ENCODE assay signal across 23 mouse cellular contexts in the genomic region with DNA sequence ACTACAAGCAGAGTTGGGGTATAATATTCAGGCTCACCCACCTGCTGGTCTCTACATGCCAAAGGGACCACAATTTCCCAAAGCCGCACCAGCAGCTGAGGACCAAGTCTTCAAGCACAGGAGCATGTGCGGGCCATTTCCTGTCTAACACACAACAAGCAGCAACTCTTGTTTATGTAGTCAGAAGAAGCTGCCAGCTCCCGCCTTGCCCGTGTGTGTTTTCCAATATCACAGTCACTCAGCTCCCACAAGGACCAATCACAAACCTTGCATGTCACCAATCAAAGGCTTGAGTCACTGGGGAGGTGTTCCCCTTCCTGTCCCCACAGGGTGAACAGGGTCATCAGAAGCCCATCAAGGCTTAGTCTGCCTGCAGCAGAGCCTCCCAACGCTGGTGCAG. TPM values are rescaled to one million over a fixed set of nuclear protein-coding genes. Genes with fewer than 3 reads are reported as not detected.
DNase-seq lines count a peak whose midpoint lies in the region; ATAC-seq and TF ChIP-seq lines count a peak whose summit lies in the region.
"Had no signal": no experiment of that assay in that cellular context is flagged by ENCODE, and none has a peak within 500 bp of the region (broad histone marks: within the 10 kb centered on the region; RNA-seq: fewer than 3 reads in every experiment).

No protein-coding gene starts in this region.

- H3K9ac ChIP-seq in lung, embryonic 14.5 days: no peak overlapping the region
- H3K9ac ChIP-seq in kidney, embryonic 14.5 days (ENCODE audit: low read depth, low read length): no peak overlapping the region
- H3K9ac ChIP-seq: embryonic facial prominence, embryonic 13.5 days; embryonic facial prominence, embryonic 15.5 days; forebrain, embryonic 12.5 days had no signal

- ATAC-seq in lung, embryonic 14.5 days (ENCODE audit: insufficient read depth): no peak
- no peak for ATAC-seq in kidney, embryonic 14.5 days (ENCODE audit: low FRiP score, low TSS enrichment)
- ATAC-seq: forebrain, embryonic 14.5 days; forebrain, embryonic 16.5 days had no signal

- H3K4me3 ChIP-seq in lung, embryonic 14.5 days (ENCODE audit: low read depth, low read length): no peak overlapping the region
- H3K4me3 ChIP-seq in lung, adult 2 months (replicated peaks; ENCODE audit: extremely low read depth, low read depth, low read length): no peak overlapping the region
- H3K4me3 ChIP-seq in kidney, embryonic 14.5 days (ENCODE audit: low read length): no peak overlapping the region
- H3K4me3 ChIP-seq: embryonic facial prominence, embryonic 13.5 days; embryonic facial prominence, embryonic 15.5 days; erythroblast, embryonic 14.5 days; forebrain, embryonic 10.5 days; forebrain, embryonic 12.5 days had no signal

- H3K4me2 ChIP-seq in lung, embryonic 14.5 days: no peak overlapping the region
- no peak overlapping the region for H3K4me2 ChIP-seq in kidney, embryonic 14.5 days (replicated peaks; ENCODE audit: low read depth, low read length)
- H3K4me2 ChIP-seq: embryonic facial prominence, embryonic 13.5 days; embryonic facial prominence, embryonic 15.5 days; forebrain, embryonic 12.5 days had no signal

- peak; percentile 24 for DNase-seq in lung, embryonic 14.5 days
- DNase-seq in lung, postnatal 14 days: no peak
- peak; percentile 23 to 55 for DNase-seq in lung, postnatal 4 days
- no peak for DNase-seq in lung, adult 2 months
- DNase-seq in 416B (ENCODE audit: low read depth): peak; percentile 8
- DNase-seq: adrenal gland, adult 2 months; adrenal gland, postnatal 10 days; adrenal gland, postnatal 25 days; cerebellum, adult 11 months; cerebellum, adult 18-20 months; cerebellum, adult 8-10 months; cerebellum, adult 9-11 months; cerebellum, postnatal 14 days; cerebellum, postnatal 36 days; embryo, embryonic 11 days had no signal

- TF ChIP-seq CTCF in lung, embryonic 14.5 days (IDR thresholded peaks at IDR 0.05; ENCODE audit: low read depth): no peak
- TF ChIP-seq CTCF in lung, adult 2 months (IDR thresholded peaks at IDR 0.05; ENCODE audit: insufficient read depth, low read length): no peak

- H3K36me3 ChIP-seq in lung, embryonic 14.5 days (ENCODE audit: insufficient read depth): no peaks in the 10 kb centered on the region
- no peaks in the 10 kb centered on the region for H3K36me3 ChIP-seq in kidney, embryonic 14.5 days (ENCODE audit: control insufficient read depth, insufficient read depth, low read length)
- H3K36me3 ChIP-seq: embryonic facial prominence, embryonic 13.5 days; embryonic facial prominence, embryonic 15.5 days; forebrain, embryonic 10.5 days; forebrain, embryonic 12.5 days had no signal

- no peak overlapping the region for H3K27ac ChIP-seq in lung, embryonic 14.5 days (ENCODE audit: low read depth)
- H3K27ac ChIP-seq in kidney, embryonic 14.5 days (ENCODE audit: low read depth, low read length): no peak overlapping the region
- H3K27ac ChIP-seq: embryonic facial prominence, embryonic 13.5 days; embryonic facial prominence, embryonic 15.5 days; forebrain, embryonic 10.5 days; forebrain, embryonic 12.5 days had no signal

- H3K9me3 ChIP-seq in lung, embryonic 14.5 days (ENCODE audit: low read depth, low read length): no peaks in the 10 kb centered on the region
- H3K9me3 ChIP-seq in kidney, embryonic 14.5 days (ENCODE audit: control insufficient read depth, low read length): no peaks in the 10 kb centered on the region
- H3K9me3 ChIP-seq: embryonic facial prominence, embryonic 13.5 days; embryonic facial prominence, embryonic 15.5 days; forebrain, embryonic 10.5 days; forebrain, embryonic 12.5 days had no signal

- TF ChIP-seq POLR2A in lung, adult 2 months (IDR thresholded peaks at IDR 0.05; ENCODE audit: borderline replicate concordance, extremely low read depth, low read depth, low read length): no peak

- H3K4me1 ChIP-seq in lung, embryonic 14.5 days (ENCODE audit: insufficient read depth): no peaks in the 10 kb centered on the region
- H3K4me1 ChIP-seq in lung, adult 2 months (ENCODE audit: control insufficient read depth, insufficient read depth, low read length): no peaks in the 10 kb centered on the region
- no peaks in the 10 kb centered on the region for H3K4me1 ChIP-seq in kidney, embryonic 14.5 days (ENCODE audit: control insufficient read depth, insufficient read depth, low read length)
- H3K4me1 ChIP-seq: embryonic facial prominence, embryonic 13.5 days; embryonic facial prominence, embryonic 15.5 days had no signal

- 64% methylated on average over 5 of the region's 5 CpGs for WGBS in lung, embryonic 14.5 days
- 43% methylated on average over 5 of the region's 5 CpGs for WGBS in lung, adult 2 months
- 74% methylated on average over 5 of the region's 5 CpGs for WGBS in kidney, embryonic 14.5 days

- H3K27me3 ChIP-seq in lung, embryonic 14.5 days (ENCODE audit: insufficient read depth, low read length): no peaks in the 10 kb centered on the region
- no peaks in the 10 kb centered on the region for H3K27me3 ChIP-seq in kidney, embryonic 14.5 days (ENCODE audit: control insufficient read depth, insufficient read depth, low read length)
- H3K27me3 ChIP-seq: embryonic facial prominence, embryonic 13.5 days; embryonic facial prominence, embryonic 15.5 days; forebrain, embryonic 12.5 days had no signal

RNA-seq across cellular contexts. Expression of a gene that starts 20.1 kb away (rescaled TPM):
- 26.5 and 31.6 TPM in 2 replicates for polyA plus RNA-seq in lung, embryonic 14.5 days (2014; fragmentation: Nextera tagmentation; extraction: Ambion mirVana)
- 0.91 and 1.3 TPM in 2 replicates for polyA plus RNA-seq in lung, adult 2 months (2012; rRNA removed)
- polyA plus RNA-seq in kidney, embryonic 14.5 days (2014; fragmentation: Nextera tagmentation; extraction: Ambion mirVana): 17.3 and 27.0 TPM in 2 replicates

RNA-seq across cellular contexts. Expression of a gene that starts 23.4 kb away (rescaled TPM):
- polyA plus RNA-seq in lung, embryonic 14.5 days (2014; fragmentation: Nextera tagmentation; extraction: Ambion mirVana): 11.4 and 14.6 TPM in 2 replicates
- polyA plus RNA-seq in lung, adult 2 months (2012; rRNA removed): 17.4 and 21.5 TPM in 2 replicates
- 6.7 and 11.4 TPM in 2 replicates for polyA plus RNA-seq in kidney, embryonic 14.5 days (2014; fragmentation: Nextera tagmentation; extraction: Ambion mirVana)

Comparison
In these comparisons a context has a peak if more than half of its experiments do, and no peak if none do; other contexts are left out.
1. DNase-seq: peak in lung, embryonic 14.5 days (single experiment), lung, postnatal 4 days (2 of 2) and 416B (single experiment); none in lung, postnatal 14 days (single experiment) and lung, adult 2 months (single experiment).